Mouse (Mus musculus) heart, embryonic 10.5 days (tissue): ENCODE results near the gene Mmp9. TPM values are rescaled to one million over a fixed set of nuclear protein-coding genes. Genes with fewer than 3 reads are reported as not detected.

ENCODE experiments used
- polyA plus RNA-seq: library from polyadenylated mRNA; unstranded; fragments of >200 nt; fragmentation: Nextera tagmentation; extraction: Ambion mirVana; gene quantifications from 2 replicates; pipeline ENCODE4 v1.2.1, GENCODE M21; 2016

Mmp9 gene
- polyA plus RNA-seq, 1 experiment from 2014 or later: 1.1 TPM

Other genes starting within 250 kb of the Mmp9 start
- gene Spint4, start 242.3 kb upstream of the Mmp9 start, polyA plus RNA-seq: not detected in 2 replicates
- not detected in 2 replicates for gene Spint5, start 225.5 kb upstream of the Mmp9 start, polyA plus RNA-seq
- gene Wfdc3, start 194.8 kb upstream of the Mmp9 start, polyA plus RNA-seq: 0.43 and 0.49 TPM in 2 replicates
- 60.3 and 76.6 TPM in 2 replicates for gene Dnttip1, start 194.8 kb upstream of the Mmp9 start, polyA plus RNA-seq
- gene Ube2c, start 170.9 kb upstream of the Mmp9 start, polyA plus RNA-seq: 496 and 550 TPM in 2 replicates
- 0.67 TPM in 1 of 2 replicates, not detected in the other for gene Tnnc2, start 160.8 kb upstream of the Mmp9 start, polyA plus RNA-seq
- 19.1 and 29.5 TPM in 2 replicates for gene Snx21, start 155.0 kb upstream of the Mmp9 start, polyA plus RNA-seq
- 17.8 and 21.5 TPM in 2 replicates for gene Acot8, start 135.9 kb upstream of the Mmp9 start, polyA plus RNA-seq
- gene Zswim3, start 135.7 kb upstream of the Mmp9 start, polyA plus RNA-seq: 7.7 and 9.7 TPM in 2 replicates
- gene Zswim1, start 118.1 kb upstream of the Mmp9 start, polyA plus RNA-seq: 13.7 and 14.3 TPM in 2 replicates
- 0.38 TPM in 1 of 2 replicates, not detected in the other for gene Spata25, start 112.2 kb upstream of the Mmp9 start, polyA plus RNA-seq
- 138 and 149 TPM in 2 replicates for gene Ctsa, start 107.9 kb upstream of the Mmp9 start, polyA plus RNA-seq
- gene Neurl2, start 107.3 kb upstream of the Mmp9 start, polyA plus RNA-seq: 28.2 and 55.0 TPM in 2 replicates
- 8.1 and 12.6 TPM in 2 replicates for gene Pltp, start 83.1 kb upstream of the Mmp9 start, polyA plus RNA-seq
- 57.9 and 61.5 TPM in 2 replicates for gene Pcif1, start 61.5 kb upstream of the Mmp9 start, polyA plus RNA-seq
- gene Zfp335, start 29.0 kb upstream of the Mmp9 start, polyA plus RNA-seq: 12.6 and 13.5 TPM in 2 replicates
- gene Slc12a5, start 20.0 kb downstream of the Mmp9 start, polyA plus RNA-seq: 0.74 and 0.92 TPM in 2 replicates
- 52.8 and 64.2 TPM in 2 replicates for gene Ncoa5, start 94.1 kb downstream of the Mmp9 start, polyA plus RNA-seq
- 7.8 and 11.9 TPM in 2 replicates for gene Cd40, start 114.8 kb downstream of the Mmp9 start, polyA plus RNA-seq
- not detected in 2 replicates for gene 1700025C18Rik, start 150.0 kb downstream of the Mmp9 start, polyA plus RNA-seq